Mouse (Mus musculus) neural tube, postnatal 0 days (tissue): Measurements from ENCODE around the gene Nebl. TPM values are rescaled to one million over a fixed set of nuclear protein-coding genes. Genes with fewer than 3 reads are reported as not detected.

Experiments used
- microRNA-seq: library from miRNA; unstranded; fragments of <30 nt; microRNA quantifications from one replicate; pipeline ENCODE4, GENCODE M21; 2016
- polyA plus RNA-seq: library from polyadenylated mRNA; unstranded; fragments of >200 nt; fragmentation: Nextera tagmentation; extraction: Ambion mirVana; gene quantifications from 2 replicates; pipeline ENCODE4 v1.2.1, GENCODE M21; 2015

Nebl gene
- 14.2 and 14.9 TPM in 2 replicates for polyA plus RNA-seq

DNA sequence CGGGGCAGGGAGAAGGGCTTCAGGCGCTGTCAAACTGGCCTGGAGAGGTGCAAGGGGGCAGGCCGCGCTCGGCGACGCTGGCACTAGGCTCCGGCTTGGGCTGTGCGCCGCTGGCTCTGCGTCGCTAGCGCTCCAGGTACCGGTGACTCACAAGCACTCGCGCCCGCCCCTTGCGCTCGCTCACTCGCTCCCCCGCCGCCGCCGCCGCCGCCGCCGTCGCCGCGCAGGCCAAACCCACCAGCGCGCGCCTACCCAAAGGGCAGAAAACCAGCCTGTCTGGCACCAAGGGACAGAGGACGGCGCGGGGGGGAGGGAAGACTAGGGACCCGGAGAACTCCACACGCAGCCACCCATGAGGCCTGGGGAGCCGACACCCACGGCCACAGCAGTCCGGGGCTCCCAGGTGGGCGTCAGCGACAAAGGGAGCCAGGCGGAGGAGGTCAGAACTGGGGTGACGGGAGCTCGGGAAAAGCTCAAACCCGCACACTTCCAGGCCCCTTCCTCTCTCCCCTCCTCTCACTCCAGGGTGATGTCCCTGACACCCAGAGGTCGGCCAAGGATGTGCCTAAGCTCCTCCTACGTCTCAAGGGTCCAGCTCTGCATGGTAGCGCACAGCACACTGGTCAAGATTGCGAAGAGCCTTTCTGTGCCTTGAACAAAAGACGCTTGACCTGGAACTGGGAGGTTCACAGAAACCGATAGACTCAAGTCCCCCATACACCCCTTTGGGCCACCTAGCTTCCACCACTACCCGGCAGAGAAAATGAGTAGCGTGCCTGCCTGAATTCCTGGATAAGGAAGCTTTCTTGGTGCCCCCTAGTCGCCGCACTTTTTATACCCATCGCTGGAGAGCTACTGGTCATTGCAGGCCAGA is at the start of gene Nebl:
Gene Nebl, minus strand, starts transcription at position 508 of the 874 bp plus-strand sequence.

Small RNA genes lying within 50 kb of the gene (microRNA-seq; reads per million reads assigned to microRNA genes)
- not detected for gene Mir6419
